Mouse (Mus musculus) left cerebral cortex, adult 11 months (tissue): ENCODE measurements at regions not wholly inside any gene's neighbourhood (a gene's known extent, or its start where the extent isn't known, plus 50 kb on each side); places are given as distances from the start of the nearest gene placed in this dataset.

Experiments used
- DNase-seq: peaks from one replicate; pipeline ENCODE4 v3.0.0; 2022; ENCODE audit warnings: low spot score

- DNase-seq, result no peak
Observed at GRCm38 (mm10) chr10:84183239-84183638, 257.2 kb downstream of the Nuak1 start.

- no peak for DNase-seq
Observed at GRCm38 (mm10) chr10:84186466-84186865, 253.9 kb downstream of the Nuak1 start.

GRCm38 (mm10) chr10:84199035-84199434 lies 241.4 kb downstream of the Nuak1 start:
- no peak for DNase-seq

- DNase-seq, result no peak
Observed at GRCm38 (mm10) chr10:84201785-84202184, 238.6 kb downstream of the Nuak1 start.

GRCm38 (mm10) chr10:84212096-84212785 lies 228.2 kb downstream of the Nuak1 start:
- DNase-seq, result no peak

- no peak for DNase-seq
Observed at GRCm38 (mm10) chr10:84214812-84215211, 225.6 kb downstream of the Nuak1 start.

GRCm38 (mm10) chr10:84229224-84229921 lies 211.0 kb downstream of the Nuak1 start:
- DNase-seq, result no peak

- DNase-seq, result no peak
Observed at GRCm38 (mm10) chr10:84230011-84230781, 210.2 kb downstream of the Nuak1 start.

- DNase-seq, result no peak
Observed at GRCm38 (mm10) chr10:84235006-84235405, 205.4 kb downstream of the Nuak1 start.

- DNase-seq, result no peak
Observed at GRCm38 (mm10) chr10:84236236-84236635, 204.2 kb downstream of the Nuak1 start.

- peak; percentile 40 for DNase-seq
Observed at GRCm38 (mm10) chr10:84238279-84238963, 202.0 kb downstream of the Nuak1 start.

GRCm38 (mm10) chr10:84243283-84243682 lies 197.1 kb downstream of the Nuak1 start:
- no peak for DNase-seq

GRCm38 (mm10) chr10:84249346-84249745 lies 191.1 kb downstream of the Nuak1 start:
- DNase-seq, result no peak

- DNase-seq, result no peak
Observed at GRCm38 (mm10) chr10:84260931-84261650, 179.3 kb downstream of the Nuak1 start.

GRCm38 (mm10) chr10:84262943-84263342 lies 177.5 kb downstream of the Nuak1 start:
- DNase-seq, result no peak

- no peak for DNase-seq
Observed at GRCm38 (mm10) chr10:84285832-84286506, 154.4 kb downstream of the Nuak1 start.

- DNase-seq, result no peak
Observed at GRCm38 (mm10) chr10:84294422-84294821, 146.0 kb downstream of the Nuak1 start.

- no peak for DNase-seq
Observed at GRCm38 (mm10) chr10:84296168-84296567, 144.2 kb downstream of the Nuak1 start.

- DNase-seq, result no peak
Observed at GRCm38 (mm10) chr10:84301561-84301960, 138.8 kb downstream of the Nuak1 start.

- no peak for DNase-seq
Observed at GRCm38 (mm10) chr10:84302821-84303520, 137.4 kb downstream of the Nuak1 start.
